Mouse (Mus musculus): Measurements from ENCODE around the gene Noto. TPM values are rescaled to one million over a fixed set of nuclear protein-coding genes. Genes with fewer than 3 reads are reported as not detected.

Noto gene
- polyA plus RNA-seq, 1 experiment, result 2.0 TPM

DNA sequence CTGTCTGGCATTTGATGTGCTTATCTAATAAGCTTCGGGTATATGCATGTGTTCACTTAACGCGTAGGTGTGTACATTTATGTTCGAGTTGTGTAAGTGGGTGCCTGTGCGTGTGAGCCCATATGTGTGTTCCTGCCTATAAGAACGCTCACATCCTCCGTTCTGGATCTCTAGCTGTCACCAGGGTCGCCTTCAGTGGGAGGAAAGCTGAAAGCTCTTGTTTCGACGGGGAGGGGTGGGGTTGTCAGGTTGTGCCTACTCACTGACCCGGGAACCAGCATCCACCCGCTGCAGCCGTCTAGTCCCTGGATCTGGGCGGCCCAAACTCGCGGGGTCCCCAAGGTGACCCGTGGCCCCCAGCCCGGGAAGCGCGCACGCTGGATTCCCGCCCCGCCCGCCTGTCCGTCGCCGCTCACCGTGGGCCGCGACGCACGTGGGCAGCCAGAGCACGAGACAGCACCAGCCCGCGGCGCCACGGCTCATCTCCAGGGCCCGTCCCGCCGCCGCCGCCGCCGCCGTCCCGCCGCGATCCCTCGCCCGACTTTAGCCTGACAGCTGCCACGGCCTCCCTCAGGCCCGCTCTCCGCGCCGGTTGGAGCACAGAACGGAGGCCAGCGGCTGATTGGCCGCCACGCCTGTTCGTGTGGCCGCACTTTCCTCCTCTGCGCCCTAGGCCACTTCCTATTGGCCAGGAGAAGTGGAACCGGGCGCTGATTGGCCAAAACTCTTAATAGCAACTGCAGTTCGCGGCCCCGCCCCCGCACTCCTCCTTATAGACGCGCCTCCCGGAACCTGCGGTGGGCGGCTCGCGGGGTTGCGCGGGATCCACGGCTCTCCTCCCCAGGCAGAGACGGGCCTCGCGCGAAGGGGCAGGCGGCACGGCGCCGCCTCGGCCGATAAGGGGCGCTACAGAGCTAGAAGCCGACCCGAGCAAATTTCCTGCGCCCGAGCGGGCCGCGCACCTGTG is 27.3 kb downstream of the Noto start, which contains the start of gene Cct7:
TSS of gene Cct7 (plus strand) at position 818 of the 967 bp plus-strand sequence.
- Histone ChIP-seq H3K27ac (ENCODE audit: control insufficient read depth, insufficient read depth, low read depth, low read length, poor library complexity) (peak within 1 kb of the TSS; percentile 90), H3K4me1 (ENCODE audit: control insufficient read depth, insufficient read depth, low read length) (no peaks in the 10 kb centered on the region; the same call in 1 of the 2 replicates), H3K4me3 (replicated peaks; ENCODE audit: control insufficient read depth, low read depth, low read length) (peak within 1 kb of the TSS; percentile 90)
- 1% methylated on average over 94 of the region's 96 CpGs for WGBS
- TF ChIP-seq CTCF (IDR thresholded peaks at IDR 0.05; ENCODE audit: control insufficient read depth, insufficient read depth, low read length) (peak; percentile 33; the same call in 1 of the 2 replicates), POLR2A (IDR thresholded peaks at IDR 0.05; ENCODE audit: borderline replicate concordance, control insufficient read depth, low read depth, low read length) (peak; percentile 71; the same call in 1 of the 2 replicates)

DNA sequence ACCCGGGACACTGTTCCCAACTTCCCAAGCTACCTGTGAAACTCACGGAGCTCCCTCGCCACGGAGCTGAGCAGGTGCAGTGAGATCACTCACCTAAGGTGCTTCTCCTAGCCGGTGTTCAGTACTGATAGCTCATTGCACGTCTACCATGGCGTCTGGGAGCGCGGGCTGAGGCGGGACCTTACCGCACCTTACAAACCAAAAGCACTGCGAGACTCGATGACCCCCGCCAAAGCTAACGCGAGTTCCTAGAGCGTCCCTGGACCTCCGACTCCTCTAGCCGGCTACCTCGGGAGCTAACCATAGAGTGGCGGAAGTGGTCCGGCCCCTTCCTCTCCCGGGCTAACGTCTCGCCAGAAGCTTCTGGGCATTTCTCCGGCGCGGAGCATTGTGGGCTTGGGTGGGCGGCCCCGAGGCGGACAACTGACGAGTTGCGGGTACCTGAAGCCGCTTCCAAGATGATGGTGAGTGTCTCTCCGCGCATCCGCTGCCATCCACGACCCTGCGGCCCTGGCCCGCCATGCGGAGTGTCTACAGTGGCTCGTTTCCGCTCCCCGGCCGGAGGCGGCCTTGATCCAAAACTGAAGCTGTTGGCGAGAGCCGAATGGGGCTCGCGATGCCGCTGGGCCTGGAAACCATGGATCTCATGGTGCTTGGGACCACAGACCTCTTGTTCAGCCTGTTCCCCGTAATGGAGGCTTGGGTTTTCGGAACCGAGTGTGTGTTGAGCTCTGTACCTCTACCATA is 28.2 kb downstream of the Noto start, which contains the start of gene Pradc1:
TSS of gene Pradc1 (minus strand) at position 307 of the 747 bp plus-strand sequence.
- H3K27ac ChIP-seq (ENCODE audit: control insufficient read depth, insufficient read depth, low read depth, low read length, poor library complexity), result peak within 1 kb of the TSS; percentile 90
- TF ChIP-seq POLR2A (IDR thresholded peaks at IDR 0.05; ENCODE audit: borderline replicate concordance, control insufficient read depth, low read depth, low read length) (peak; percentile 59; the same call in 1 of the 2 replicates), CTCF (IDR thresholded peaks at IDR 0.05; ENCODE audit: control insufficient read depth, insufficient read depth, low read length) (peak; percentile 1; the same call in 1 of the 2 replicates)
- under 1% methylated on average over 54 of the region's 54 CpGs for WGBS
- H3K4me3 ChIP-seq (replicated peaks; ENCODE audit: control insufficient read depth, low read depth, low read length), result peak within 1 kb of the TSS; percentile 90
- no peaks in the 10 kb centered on the region; the same call in 1 of the 2 replicates for H3K4me1 ChIP-seq (ENCODE audit: control insufficient read depth, insufficient read depth, low read length)

DNA sequence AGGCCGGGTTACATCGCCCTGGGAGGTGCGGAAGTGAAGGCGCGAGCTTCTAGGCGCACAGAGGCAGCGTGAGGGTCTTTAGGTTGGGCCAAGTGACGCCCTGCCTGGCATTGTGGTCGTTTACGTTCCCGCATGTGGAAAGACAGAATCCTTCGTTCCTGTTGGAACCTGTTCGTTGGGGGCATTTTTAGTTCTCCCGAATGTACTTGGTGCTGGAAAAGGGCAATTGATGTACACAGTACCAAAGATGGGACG is 28.7 kb downstream of the Noto start:
- WGBS, result under 1% methylated on average over 15 of the region's 15 CpGs

DNA sequence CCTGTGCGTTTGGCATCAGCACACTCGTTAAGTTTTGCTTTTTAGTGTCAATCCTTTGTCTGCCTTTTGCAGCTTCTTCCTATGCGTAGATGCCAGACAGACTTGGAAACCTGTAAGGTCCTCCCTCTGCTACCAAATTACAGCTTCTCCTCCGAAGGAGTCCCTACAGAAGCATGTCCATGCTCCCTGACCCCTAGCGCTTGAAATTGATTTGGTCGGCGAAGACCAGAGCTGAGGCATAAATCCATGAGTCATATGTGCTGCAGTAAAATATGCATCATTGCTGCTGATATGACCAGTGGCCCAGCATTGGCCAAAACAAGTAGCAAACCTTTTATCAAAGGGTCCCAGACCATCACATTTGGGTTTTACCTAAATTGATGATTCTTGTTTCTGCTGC is 29.1 kb downstream of the Noto start:
- 2% methylated on average over 7 of the region's 7 CpGs for WGBS
- Histone ChIP-seq H3K4me1 (ENCODE audit: control insufficient read depth, insufficient read depth, low read length) (no peaks in the 10 kb centered on the region; the same call in 1 of the 2 replicates), H3K4me3 (replicated peaks; ENCODE audit: control insufficient read depth, low read depth, low read length) (peak overlapping the region; percentile 90), H3K27ac (ENCODE audit: control insufficient read depth, insufficient read depth, low read depth, low read length, poor library complexity) (no peak overlapping the region)
- no peak for TF ChIP-seq POLR2A (IDR thresholded peaks at IDR 0.05; ENCODE audit: borderline replicate concordance, control insufficient read depth, low read depth, low read length)
- no peak for TF ChIP-seq CTCF (IDR thresholded peaks at IDR 0.05; ENCODE audit: control insufficient read depth, insufficient read depth, low read length)

More for the DNA sequence above, 28.7 kb downstream of the Noto start:
- TF ChIP-seq CTCF (IDR thresholded peaks at IDR 0.05; ENCODE audit: control insufficient read depth, insufficient read depth, low read length) (no peak), POLR2A (IDR thresholded peaks at IDR 0.05; ENCODE audit: borderline replicate concordance, control insufficient read depth, low read depth, low read length) (no peak)
- Histone ChIP-seq H3K27ac (ENCODE audit: control insufficient read depth, insufficient read depth, low read depth, low read length, poor library complexity) (peak overlapping the region; percentile 60), H3K4me1 (ENCODE audit: control insufficient read depth, insufficient read depth, low read length) (no peaks in the 10 kb centered on the region; the same call in 1 of the 2 replicates), H3K4me3 (replicated peaks; ENCODE audit: control insufficient read depth, low read depth, low read length) (peak overlapping the region; percentile 90)

DNA sequence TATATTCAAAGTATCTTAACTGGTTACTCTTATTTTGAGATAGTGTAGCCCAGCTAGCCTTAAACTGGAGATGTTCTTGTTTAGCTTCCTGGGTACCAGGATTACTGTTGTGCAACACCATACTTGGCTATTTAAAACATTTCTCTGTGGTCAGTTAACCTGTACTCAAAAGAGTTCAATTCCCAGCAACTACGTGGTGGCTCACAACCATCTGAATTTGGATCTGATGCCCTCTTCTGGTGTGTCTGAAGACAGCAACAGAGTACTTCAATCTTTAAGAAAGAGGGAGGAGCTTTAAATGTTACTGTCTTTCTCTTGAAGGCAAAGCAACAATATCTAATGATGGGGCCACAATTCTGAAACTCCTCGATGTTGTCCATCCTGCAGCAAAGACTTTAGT is 35.9 kb downstream of the Noto start:
- Histone ChIP-seq H3K27ac (ENCODE audit: control insufficient read depth, insufficient read depth, low read depth, low read length, poor library complexity) (no peak overlapping the region), H3K4me1 (ENCODE audit: control insufficient read depth, insufficient read depth, low read length) (no peaks in the 10 kb centered on the region), H3K4me3 (replicated peaks; ENCODE audit: control insufficient read depth, low read depth, low read length) (no peak overlapping the region)
- WGBS, result 72% methylated on average over 2 of the region's 2 CpGs
- TF ChIP-seq CTCF (IDR thresholded peaks at IDR 0.05; ENCODE audit: control insufficient read depth, insufficient read depth, low read length) (no peak), POLR2A (IDR thresholded peaks at IDR 0.05; ENCODE audit: borderline replicate concordance, control insufficient read depth, low read depth, low read length) (no peak)

DNA sequence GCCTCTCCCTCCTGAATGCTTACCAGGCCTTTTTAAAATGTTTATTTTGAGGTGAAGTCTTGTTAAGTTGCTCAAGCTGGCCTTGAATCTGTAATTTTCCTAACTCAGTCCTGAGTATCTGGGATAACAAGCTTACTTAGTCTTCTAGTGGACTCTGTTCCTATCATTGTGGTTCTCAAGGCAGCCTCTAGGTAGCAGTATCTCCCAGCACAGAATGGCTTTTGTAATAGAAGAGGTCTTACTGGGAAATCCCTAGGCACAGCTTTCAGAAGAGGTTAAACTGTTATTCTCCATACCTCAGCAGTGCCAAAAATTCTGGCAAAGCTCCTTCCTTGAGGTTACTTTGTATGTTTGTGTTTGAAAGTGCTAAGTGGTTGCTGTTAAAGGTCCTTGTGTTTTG is 41.7 kb downstream of the Noto start:
- Histone ChIP-seq H3K27ac (ENCODE audit: control insufficient read depth, insufficient read depth, low read depth, low read length, poor library complexity) (no peak overlapping the region), H3K4me1 (ENCODE audit: control insufficient read depth, insufficient read depth, low read length) (no peaks in the 10 kb centered on the region), H3K4me3 (replicated peaks; ENCODE audit: control insufficient read depth, low read depth, low read length) (no peak overlapping the region)
- no peak for TF ChIP-seq POLR2A (IDR thresholded peaks at IDR 0.05; ENCODE audit: borderline replicate concordance, control insufficient read depth, low read depth, low read length)
- TF ChIP-seq CTCF (IDR thresholded peaks at IDR 0.05; ENCODE audit: control insufficient read depth, insufficient read depth, low read length), result no peak

DNA sequence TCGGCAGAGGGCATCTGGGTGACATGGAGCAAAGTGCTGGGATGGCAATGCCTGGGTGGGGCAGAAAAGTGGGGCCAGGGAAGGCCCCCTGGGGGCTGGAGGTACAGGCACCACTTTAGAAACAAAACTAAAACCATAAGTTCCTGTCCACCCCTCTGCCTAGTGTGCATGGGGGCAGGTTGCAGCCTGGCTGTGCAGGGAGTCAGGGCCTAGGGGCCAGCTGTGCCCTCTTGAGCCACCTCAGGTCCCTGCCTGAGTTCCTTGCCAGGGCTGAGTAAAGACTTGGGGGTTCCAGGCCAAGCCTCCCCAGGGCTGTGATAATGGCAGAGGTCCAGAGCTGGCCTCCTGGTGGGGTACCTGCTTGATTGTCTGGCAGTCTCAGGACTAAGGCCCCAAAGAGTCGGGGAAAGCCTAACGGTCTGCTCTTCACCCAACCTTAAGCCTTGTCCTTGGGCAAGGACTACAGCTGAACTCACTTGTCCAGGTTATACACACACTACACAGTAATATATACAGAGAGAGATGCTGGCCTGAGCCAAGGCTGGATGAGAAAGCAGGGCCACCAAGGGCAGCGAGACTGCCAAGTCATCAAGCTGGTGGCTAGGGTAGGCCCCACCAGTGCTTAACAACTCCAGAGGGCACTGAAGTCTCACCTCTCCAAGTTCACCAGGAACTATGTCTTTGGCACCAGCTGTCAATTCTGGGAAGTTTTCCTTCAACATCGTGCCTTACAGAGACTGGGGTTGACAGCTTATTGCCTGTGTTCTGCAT is 46.2 kb downstream of the Noto start:
- TF ChIP-seq POLR2A (IDR thresholded peaks at IDR 0.05; ENCODE audit: borderline replicate concordance, control insufficient read depth, low read depth, low read length) (no peak), CTCF (IDR thresholded peaks at IDR 0.05; ENCODE audit: control insufficient read depth, insufficient read depth, low read length) (no peak)
- no peak overlapping the region for H3K27ac ChIP-seq (ENCODE audit: control insufficient read depth, insufficient read depth, low read depth, low read length, poor library complexity)
- no peaks in the 10 kb centered on the region for H3K4me1 ChIP-seq (ENCODE audit: control insufficient read depth, insufficient read depth, low read length)
- no peak overlapping the region for H3K4me3 ChIP-seq (replicated peaks; ENCODE audit: control insufficient read depth, low read depth, low read length)
- 68% methylated on average over 5 of the region's 5 CpGs for WGBS
